Mouse (Mus musculus): ENCODE results near the gene Ddah1. TPM values are rescaled to one million over a fixed set of nuclear protein-coding genes. Genes with fewer than 3 reads are reported as not detected.
A peak's percentile ranks its signal among the peaks of the same experiment; 100 is the strongest.
"Not testable (repeated sequence)": the region's sequence is repeated elsewhere in the genome, so short reads cannot be mapped to it uniquely, and the experiment has no call there.

The Ddah1 gene
- polyA plus RNA-seq, 1 experiment from 2014 or later, result 30.1 TPM

- Histone ChIP-seq H3K27me3 (ENCODE audit: insufficient read depth, low read length) (no peaks in the 10 kb centered on the region), H3K9me3 (ENCODE audit: low read depth, low read length) (no peaks in the 10 kb centered on the region), H3K4me1 (ENCODE audit: insufficient read depth) (peaks cover 3% of the 10 kb centered on the region; the same call in 1 of the 2 replicates), H3K27ac (ENCODE audit: low read depth) (no peak overlapping the region), H3K9ac (no peak overlapping the region), H3K4me2 (no peak overlapping the region), H3K36me3 (ENCODE audit: insufficient read depth) (no peaks in the 10 kb centered on the region), H3K4me3 (ENCODE audit: low read depth, low read length) (no peak overlapping the region)
- no peak for DNase-seq
- no peak for ATAC-seq (ENCODE audit: insufficient read depth)
- TF ChIP-seq CTCF (IDR thresholded peaks at IDR 0.05; ENCODE audit: low read depth), result no peak
- WGBS, result 69% methylated on average over 8 of the region's 8 CpGs
Observed at GRCm38 (mm10) chr3:145899832-145900231, 141.4 kb downstream of the Ddah1 start.

GRCm38 (mm10) chr3:145903530-145903929 lies 145.1 kb downstream of the Ddah1 start:
- no peak for TF ChIP-seq CTCF (IDR thresholded peaks at IDR 0.05; ENCODE audit: low read depth)
- Histone ChIP-seq H3K9ac (no peak overlapping the region), H3K9me3 (ENCODE audit: low read depth, low read length) (no peaks in the 10 kb centered on the region), H3K27ac (ENCODE audit: low read depth) (no peak overlapping the region), H3K36me3 (ENCODE audit: insufficient read depth) (no peaks in the 10 kb centered on the region), H3K27me3 (ENCODE audit: insufficient read depth, low read length) (no peaks in the 10 kb centered on the region), H3K4me2 (no peak overlapping the region), H3K4me1 (ENCODE audit: insufficient read depth) (peaks cover 3% of the 10 kb centered on the region; the same call in 1 of the 2 replicates), H3K4me3 (ENCODE audit: low read depth, low read length) (no peak overlapping the region)
- DNase-seq (no peak), ATAC-seq (ENCODE audit: insufficient read depth) (no peak)
- WGBS, result 86% methylated on average over 8 of the region's 8 CpGs

- peak overlapping the region; percentile 36; the same call in 1 of the 2 replicates for H3K4me2 ChIP-seq
- DNase-seq (peak; percentile 96), ATAC-seq (ENCODE audit: insufficient read depth) (no peak)
- TF ChIP-seq CTCF (IDR thresholded peaks at IDR 0.05; ENCODE audit: low read depth), result peak; percentile 81
- H3K27me3 ChIP-seq (ENCODE audit: insufficient read depth, low read length), result no peaks in the 10 kb centered on the region
- no peaks in the 10 kb centered on the region for H3K4me1 ChIP-seq (ENCODE audit: insufficient read depth)
- no peak overlapping the region for H3K9ac ChIP-seq
- no peaks in the 10 kb centered on the region for H3K36me3 ChIP-seq (ENCODE audit: insufficient read depth)
- H3K4me3 ChIP-seq (ENCODE audit: low read depth, low read length), result no peak overlapping the region
- no peaks in the 10 kb centered on the region for H3K9me3 ChIP-seq (ENCODE audit: low read depth, low read length)
- H3K27ac ChIP-seq (ENCODE audit: low read depth), result no peak overlapping the region
- 52% methylated on average over 22 of the region's 22 CpGs for WGBS
Observed at GRCm38 (mm10) chr3:145904850-145905776, 146.6 kb downstream of the Ddah1 start.

GRCm38 (mm10) chr3:145906582-145906981 lies 148.1 kb downstream of the Ddah1 start:
- H3K9ac ChIP-seq, result no peak overlapping the region
- no peak for TF ChIP-seq CTCF (IDR thresholded peaks at IDR 0.05; ENCODE audit: low read depth)
- H3K9me3 ChIP-seq (ENCODE audit: low read depth, low read length), result no peaks in the 10 kb centered on the region
- no peak overlapping the region for H3K4me2 ChIP-seq
- no peaks in the 10 kb centered on the region for H3K4me1 ChIP-seq (ENCODE audit: insufficient read depth)
- no peak overlapping the region for H3K27ac ChIP-seq (ENCODE audit: low read depth)
- no peaks in the 10 kb centered on the region for H3K27me3 ChIP-seq (ENCODE audit: insufficient read depth, low read length)
- no peak overlapping the region for H3K4me3 ChIP-seq (ENCODE audit: low read depth, low read length)
- no peaks in the 10 kb centered on the region for H3K36me3 ChIP-seq (ENCODE audit: insufficient read depth)
- DNase-seq, result no peak
- no peak for ATAC-seq (ENCODE audit: insufficient read depth)
- WGBS, result 87% methylated on average over 9 of the region's 9 CpGs

- Histone ChIP-seq H3K27me3 (ENCODE audit: insufficient read depth, low read length) (no peaks in the 10 kb centered on the region), H3K9ac (no peak overlapping the region), H3K9me3 (ENCODE audit: low read depth, low read length) (no peaks in the 10 kb centered on the region), H3K4me1 (ENCODE audit: insufficient read depth) (no peaks in the 10 kb centered on the region), H3K4me3 (ENCODE audit: low read depth, low read length) (no peak overlapping the region), H3K27ac (ENCODE audit: low read depth) (no peak overlapping the region), H3K4me2 (no peak overlapping the region), H3K36me3 (ENCODE audit: insufficient read depth) (no peaks in the 10 kb centered on the region)
- ATAC-seq (ENCODE audit: insufficient read depth) (no peak), DNase-seq (no peak)
- no peak for TF ChIP-seq CTCF (IDR thresholded peaks at IDR 0.05; ENCODE audit: low read depth)
- 79% methylated on average over 7 of the region's 7 CpGs for WGBS
Observed at GRCm38 (mm10) chr3:145912512-145912911, 154.0 kb downstream of the Ddah1 start.

DNA sequence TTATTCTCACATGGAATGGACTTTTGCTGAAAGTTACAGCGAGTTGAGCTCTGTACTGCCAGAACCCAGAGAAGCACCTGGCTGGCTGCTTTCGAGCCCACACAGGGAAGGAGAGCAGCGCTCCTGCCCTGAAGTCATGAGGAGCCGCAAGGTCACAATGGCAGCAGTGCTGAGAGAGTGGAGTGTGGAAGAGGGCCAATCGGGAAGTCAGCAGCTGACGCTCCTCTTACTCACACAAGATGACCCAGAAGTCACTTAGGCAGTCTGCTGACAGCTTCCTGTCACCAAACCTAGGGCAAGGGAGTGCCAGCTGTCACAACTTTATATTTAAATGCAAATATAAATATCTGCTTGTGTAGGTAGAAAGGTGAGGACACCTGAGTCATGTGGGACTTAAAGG lies 154.8 kb downstream of the Ddah1 start:
- 61% methylated on average over 6 of the region's 6 CpGs for WGBS
- no peak overlapping the region for H3K4me3 ChIP-seq (ENCODE audit: low read depth, low read length)
- TF ChIP-seq CTCF (IDR thresholded peaks at IDR 0.05; ENCODE audit: low read depth), result no peak
- no peaks in the 10 kb centered on the region for H3K27me3 ChIP-seq (ENCODE audit: insufficient read depth, low read length)
- no peak for ATAC-seq (ENCODE audit: insufficient read depth)
- H3K9ac ChIP-seq, result no peak overlapping the region
- no peaks in the 10 kb centered on the region for H3K4me1 ChIP-seq (ENCODE audit: insufficient read depth)
- H3K36me3 ChIP-seq (ENCODE audit: insufficient read depth), result no peaks in the 10 kb centered on the region
- H3K27ac ChIP-seq (ENCODE audit: low read depth), result no peak overlapping the region
- no peak for DNase-seq
- H3K9me3 ChIP-seq (ENCODE audit: low read depth, low read length), result 0 out of 2 replicates have a peak, but pooled peaks cover 1% of the 10 kb centered on the region
- no peak overlapping the region for H3K4me2 ChIP-seq

DNA sequence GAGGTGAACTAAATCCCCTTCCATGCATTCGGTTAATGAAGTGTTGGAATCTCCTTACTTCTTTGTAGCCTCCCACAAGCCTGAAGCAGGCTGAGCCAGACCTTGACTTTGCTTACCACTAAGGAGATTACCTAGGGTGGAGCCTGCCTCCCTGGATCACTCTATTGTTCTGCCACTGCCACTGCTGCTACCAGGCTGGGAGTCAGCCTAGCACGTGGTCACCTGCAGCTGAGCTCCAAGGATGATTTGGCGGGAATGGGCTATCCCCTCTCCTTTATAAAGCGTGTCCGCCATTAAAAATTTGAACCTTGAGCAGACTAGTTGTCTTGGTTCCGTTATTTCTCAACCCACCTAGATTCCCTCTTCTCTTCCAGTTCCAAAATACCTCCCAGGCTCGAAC lies 155.5 kb downstream of the Ddah1 start:
- DNase-seq, result not testable (repeated sequence)

More for the DNA sequence above, 155.5 kb downstream of the Ddah1 start:
- H3K4me1 ChIP-seq (ENCODE audit: insufficient read depth); H3K27me3 ChIP-seq (ENCODE audit: insufficient read depth, low read length); H3K36me3 ChIP-seq (ENCODE audit: insufficient read depth); H3K27ac ChIP-seq (ENCODE audit: low read depth); ATAC-seq (ENCODE audit: insufficient read depth); H3K9me3 ChIP-seq (ENCODE audit: low read depth, low read length); H3K9ac ChIP-seq; H3K4me3 ChIP-seq (ENCODE audit: low read depth, low read length); H3K4me2 ChIP-seq: not testable (repeated sequence)
- 76% methylated on average over 7 of the region's 7 CpGs for WGBS

Data from lung, embryonic 14.5 days (tissue).